Mouse (Mus musculus) forelimb bud, embryonic 11.5 days (tissue): Measurements from ENCODE around the gene Gm29582.
"Not testable (repeated sequence)": the region's sequence is repeated elsewhere in the genome, so short reads cannot be mapped to it uniquely, and the experiment has no call there.

Source experiments
- DNase-seq: peaks from one replicate; pipeline ENCODE4 v3.0.0-alpha.2; 2012; ENCODE audit warnings: low read depth, low spot score

The Gm29582 gene

GRCm38 (mm10) chrY:30738461-30738860 is at the start of gene Gm29582:
Gene Gm29582, minus strand, starts transcription at chrY:30738561.
- not testable (repeated sequence) for DNase-seq
